Mouse (Mus musculus) liver, adult 2 months (tissue): ENCODE results near the gene Hectd4.

Experiments used
- CTCF ChIP-seq: fragments of 200-500 bp; IDR thresholded peaks from 2 replicates; pipeline ENCODE4 v1.5.1; 2011; ENCODE audit warnings: low read depth, low read length, control low read depth
- POLR2A ChIP-seq: fragments of 200-500 bp; IDR thresholded peaks from 2 replicates; pipeline ENCODE4 v1.6.1; 2011; ENCODE audit warnings: low read length, control low read depth; ENCODE audit not compliant: insufficient read depth; ENCODE audit errors: extremely low read depth

GRCm38 (mm10) chr5:121204132-121205089 lies 15.6 kb upstream of the Hectd4 start, which contains the start of gene Rpl6:
- TF ChIP-seq POLR2A (peak; percentile 72), CTCF (no peak)
